Mouse (Mus musculus) embryonic fibroblast, embryonic 13.5 days (primary cell): Measurements from ENCODE around the gene Dagla.

Experiments
- CTCF ChIP-seq: IDR thresholded peaks from 2 replicates; pipeline ENCODE4 v1.5.1; 2011; ENCODE audit warnings: mild to moderate bottlenecking, control low read depth, low read length, moderate library complexity, borderline replicate concordance; ENCODE audit not compliant: insufficient read depth
- POLR2A ChIP-seq: IDR thresholded peaks from 2 replicates; pipeline ENCODE4 v1.6.1; 2011; ENCODE audit warnings: low read depth, mild to moderate bottlenecking, control low read depth, low read length, moderate library complexity

DNA sequence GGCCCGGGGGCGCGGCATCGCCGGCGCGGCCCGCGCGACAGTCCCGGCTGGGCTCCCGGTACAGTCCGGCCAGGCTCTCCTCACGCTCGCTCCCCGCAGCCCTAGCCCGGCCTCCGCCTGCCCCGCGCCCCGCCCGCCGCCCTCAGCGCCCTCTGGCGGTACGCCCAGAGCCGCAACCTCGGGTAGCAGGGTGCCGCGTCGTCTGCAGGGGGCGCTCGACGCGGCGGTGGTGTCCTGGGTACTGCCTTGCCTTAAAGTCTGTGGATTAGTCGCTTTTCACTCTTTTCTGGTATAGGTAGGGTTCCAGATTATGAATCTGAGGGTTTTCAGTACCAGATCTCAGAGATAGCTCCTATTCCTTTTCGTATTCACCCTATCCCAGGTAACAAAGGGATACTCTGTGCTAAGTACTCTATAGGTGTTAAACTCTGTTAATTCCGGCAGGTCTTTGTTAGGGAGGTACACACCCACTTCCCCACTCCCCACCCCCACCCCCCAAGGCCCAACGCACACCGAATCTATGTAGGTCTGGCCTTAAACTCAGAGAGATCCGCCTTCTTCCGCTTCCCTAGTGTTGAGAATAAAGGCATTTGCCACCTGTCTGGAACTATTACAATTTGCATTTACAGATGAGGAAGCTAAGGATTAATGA, 63.9 kb downstream of the Dagla start, which contains the start of gene Myrf:
- TF ChIP-seq CTCF (peak; percentile 98), POLR2A (no peak)
